23 mouse cellular contexts compared by ENCODE assay signal in the genomic region with DNA sequence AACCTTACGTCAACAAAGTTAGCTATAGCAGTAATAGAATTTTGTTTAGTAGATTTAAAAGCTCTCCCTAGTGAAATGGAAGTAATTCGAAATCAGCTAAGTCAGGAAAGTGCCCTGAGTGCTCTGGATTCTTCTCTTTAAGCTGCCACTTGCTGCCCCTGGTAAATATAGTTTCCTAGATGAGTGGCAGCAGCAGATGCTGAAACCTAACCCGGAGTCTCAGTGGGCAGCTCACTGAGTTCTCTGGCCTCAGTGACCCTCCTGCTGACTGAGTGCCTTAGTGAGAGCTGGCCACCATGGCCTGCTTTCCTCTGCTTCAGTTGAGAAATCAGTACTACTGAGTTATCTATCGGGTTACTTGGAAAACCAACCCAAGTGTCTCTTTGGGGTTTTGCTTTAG. TPM values are rescaled to one million over a fixed set of nuclear protein-coding genes. Genes with fewer than 3 reads are reported as not detected.
A peak's percentile ranks its signal among the peaks of the same experiment; 100 is the strongest.
DNase-seq lines count a peak whose midpoint lies in the region; ATAC-seq lines count a peak whose summit lies in the region.
"Had no signal": no experiment of that assay in that cellular context is flagged by ENCODE, and none has a peak within 500 bp of the region (broad histone marks: within the 10 kb centered on the region; RNA-seq: fewer than 3 reads in every experiment).

No protein-coding gene starts in this region.

- H3K9ac ChIP-seq in embryonic facial prominence, embryonic 14.5 days (ENCODE audit: low read depth, low read length): no peak overlapping the region
- no peak overlapping the region for H3K9ac ChIP-seq in hindbrain, embryonic 12.5 days
- H3K9ac ChIP-seq: embryonic facial prominence, embryonic 15.5 days had no signal

- H3K4me3 ChIP-seq in embryonic facial prominence, embryonic 14.5 days (ENCODE audit: low read depth, low read length): no peak overlapping the region
- no peak overlapping the region for H3K4me3 ChIP-seq in embryonic facial prominence, embryonic 10.5 days
- no peak overlapping the region for H3K4me3 ChIP-seq in hindbrain, embryonic 10.5 days
- H3K4me3 ChIP-seq in hindbrain, embryonic 12.5 days: no peak overlapping the region
- H3K4me3 ChIP-seq: embryonic facial prominence, embryonic 15.5 days; forebrain, embryonic 10.5 days; midbrain, embryonic 10.5 days had no signal

- H3K36me3 ChIP-seq in embryonic facial prominence, embryonic 14.5 days (ENCODE audit: control insufficient read depth, insufficient read depth, low read length): no peaks in the 10 kb centered on the region
- no peaks in the 10 kb centered on the region for H3K36me3 ChIP-seq in embryonic facial prominence, embryonic 10.5 days (replicated peaks)
- H3K36me3 ChIP-seq in hindbrain, embryonic 10.5 days: no peaks in the 10 kb centered on the region
- H3K36me3 ChIP-seq in hindbrain, embryonic 12.5 days: no peaks in the 10 kb centered on the region
- H3K36me3 ChIP-seq: embryonic facial prominence, embryonic 15.5 days; forebrain, embryonic 10.5 days; midbrain, embryonic 10.5 days had no signal

- DNase-seq in embryonic facial prominence, embryonic 14.5 days (ENCODE audit: low spot score): peak; percentile 45
- DNase-seq in embryonic facial prominence, embryonic 10.5 days (ENCODE audit: low spot score): no peak
- peak; percentile 22 for DNase-seq in hindbrain, embryonic 10.5 days (ENCODE audit: low spot score)
- DNase-seq in gastrocnemius, postnatal 14 days: peak; percentile 71
- DNase-seq in skeletal muscle tissue, adult 2 months (ENCODE audit: low read depth, low spot score): peak; percentile 95
- DNase-seq in natural killer cell, adult 2 months (ENCODE audit: low spot score in 2 of 2): no peak
- no peak for DNase-seq in urinary bladder, postnatal 10 days (ENCODE audit: low spot score)
- DNase-seq: adrenal gland, adult 2 months; cerebellum, postnatal 36 days; heart, postnatal 36 days; kidney, adult 11 months; kidney, postnatal 14 days; liver; lung, adult 18-20 months; lung, postnatal 36 days; thymus, postnatal 25 days had no signal

- ATAC-seq in embryonic facial prominence, embryonic 14.5 days (ENCODE audit: low read depth): peak; percentile 66; the same call in 1 of the 2 replicates
- no peak for ATAC-seq in hindbrain, embryonic 12.5 days (ENCODE audit: low FRiP score)
- ATAC-seq: hindbrain, postnatal 0 days had no signal

- 65% methylated on average over 4 of the region's 4 CpGs for WGBS in embryonic facial prominence, embryonic 14.5 days
- WGBS in embryonic facial prominence, embryonic 10.5 days: 77% methylated on average over 4 of the region's 4 CpGs
- 73% methylated on average over 4 of the region's 4 CpGs for WGBS in hindbrain, embryonic 10.5 days
- WGBS in hindbrain, embryonic 12.5 days: 70% methylated on average over 4 of the region's 4 CpGs

- H3K27ac ChIP-seq in embryonic facial prominence, embryonic 14.5 days (replicated peaks; ENCODE audit: low read depth, low read length): no peak overlapping the region
- H3K27ac ChIP-seq in embryonic facial prominence, embryonic 10.5 days (replicated peaks): no peak overlapping the region
- no peak overlapping the region for H3K27ac ChIP-seq in hindbrain, embryonic 10.5 days
- no peak overlapping the region for H3K27ac ChIP-seq in hindbrain, embryonic 12.5 days
- H3K27ac ChIP-seq: embryonic facial prominence, embryonic 15.5 days; forebrain, embryonic 10.5 days; hindbrain, postnatal 0 days; midbrain, embryonic 10.5 days had no signal

- H3K4me2 ChIP-seq in embryonic facial prominence, embryonic 14.5 days (ENCODE audit: low read depth, low read length): no peak overlapping the region
- H3K4me2 ChIP-seq in hindbrain, embryonic 12.5 days (replicated peaks): no peak overlapping the region
- H3K4me2 ChIP-seq: embryonic facial prominence, embryonic 15.5 days had no signal

- no peaks in the 10 kb centered on the region for H3K27me3 ChIP-seq in embryonic facial prominence, embryonic 14.5 days (replicated peaks; ENCODE audit: control insufficient read depth, insufficient read depth, low read length)
- peaks cover 28% of the 10 kb centered on the region; the same call in 1 of the 2 replicates for H3K27me3 ChIP-seq in embryonic facial prominence, embryonic 10.5 days (replicated peaks; ENCODE audit: low read depth, poor library complexity, severe bottlenecking)
- peaks cover 100% of the 10 kb centered on the region for H3K27me3 ChIP-seq in hindbrain, embryonic 10.5 days (ENCODE audit: insufficient read depth, poor library complexity, severe bottlenecking)
- peaks cover 59% of the 10 kb centered on the region for H3K27me3 ChIP-seq in hindbrain, embryonic 12.5 days
- H3K27me3 ChIP-seq: CH12.LX; embryonic facial prominence, embryonic 15.5 days had no signal

- intact Hi-C loops in gastrocnemius, postnatal 14 days (cut with DNase I; ENCODE audit: low total_unique reads): no loop called here

- H3K9me3 ChIP-seq in embryonic facial prominence, embryonic 14.5 days (ENCODE audit: control insufficient read depth, low read length): no peaks in the 10 kb centered on the region
- no peaks in the 10 kb centered on the region for H3K9me3 ChIP-seq in embryonic facial prominence, embryonic 10.5 days
- no peaks in the 10 kb centered on the region for H3K9me3 ChIP-seq in hindbrain, embryonic 10.5 days
- no peaks in the 10 kb centered on the region for H3K9me3 ChIP-seq in hindbrain, embryonic 12.5 days (replicated peaks)
- H3K9me3 ChIP-seq: embryonic facial prominence, embryonic 15.5 days; forebrain, embryonic 10.5 days; midbrain, embryonic 10.5 days had no signal

- H3K4me1 ChIP-seq in embryonic facial prominence, embryonic 14.5 days (ENCODE audit: control insufficient read depth, insufficient read depth, low read length): no peaks in the 10 kb centered on the region
- peaks cover 6% of the 10 kb centered on the region; the same call in 1 of the 2 replicates for H3K4me1 ChIP-seq in embryonic facial prominence, embryonic 10.5 days
- H3K4me1 ChIP-seq in hindbrain, embryonic 10.5 days (replicated peaks): no peaks in the 10 kb centered on the region
- H3K4me1 ChIP-seq in hindbrain, embryonic 12.5 days: no peaks in the 10 kb centered on the region
- H3K4me1 ChIP-seq: embryonic facial prominence, embryonic 15.5 days; forebrain, embryonic 10.5 days; midbrain, embryonic 10.5 days had no signal

RNA-seq across cellular contexts. Expression of gene Cacna2d1, which starts 37.3 kb away (rescaled TPM):
- 33.0 and 34.0 TPM in 2 replicates for polyA plus RNA-seq in embryonic facial prominence, embryonic 14.5 days (2014; fragmentation: Nextera tagmentation; extraction: Ambion mirVana)
- 6.0 and 8.2 TPM in 2 replicates for polyA plus RNA-seq in embryonic facial prominence, embryonic 10.5 days (2016; fragmentation: Nextera tagmentation; extraction: Ambion mirVana)
- 7.2 and 15.0 TPM in 2 replicates for polyA plus RNA-seq in hindbrain, embryonic 10.5 days (2016; fragmentation: Nextera tagmentation; extraction: Ambion mirVana)
- 41.3 and 44.7 TPM in 2 replicates for polyA plus RNA-seq in hindbrain, embryonic 12.5 days (2016; fragmentation: Nextera tagmentation; extraction: Ambion mirVana)
- total RNA-seq in gastrocnemius, postnatal 14 days (2021): 100 to 1,000 TPM; 294 TPM
- total RNA-seq: monocyte, adult 5-6 weeks had no signal

Comparison
In these comparisons a context has a peak if more than half of its experiments do, and no peak if none do; other contexts are left out.
1. DNase-seq: peak in embryonic facial prominence, embryonic 14.5 days (single experiment), hindbrain, embryonic 10.5 days (single experiment), gastrocnemius, postnatal 14 days (single experiment) and skeletal muscle tissue, adult 2 months (single experiment); none in embryonic facial prominence, embryonic 10.5 days (single experiment), natural killer cell, adult 2 months (0 of 2) and urinary bladder, postnatal 10 days (single experiment).